Mouse (Mus musculus): Measurements from ENCODE around the gene Tgif1.
"Not testable (repeated sequence)": the region's sequence is repeated elsewhere in the genome, so short reads cannot be mapped to it uniquely, and the experiment has no call there.

The Tgif1 gene

DNA sequence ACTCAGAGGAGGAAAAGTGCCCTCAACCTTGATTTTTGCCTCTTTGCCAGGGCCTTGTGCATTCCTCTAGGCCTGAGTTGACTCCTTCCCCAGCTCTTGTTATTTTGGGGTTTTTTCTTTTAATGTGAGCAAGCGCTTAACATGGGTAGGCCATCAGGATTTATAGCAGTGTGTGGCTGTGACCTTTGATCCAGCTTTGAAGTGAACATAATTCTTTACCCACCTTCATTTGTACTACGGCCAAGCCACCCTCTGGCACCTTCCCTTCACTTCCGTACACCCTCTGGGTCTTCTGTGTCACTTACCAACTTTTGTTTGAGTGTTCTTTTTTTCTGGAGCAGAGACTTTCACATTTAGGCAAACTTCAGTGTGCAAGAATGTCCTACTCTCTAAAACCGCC is 10.1 kb downstream of the Tgif1 start:
- DNase-seq (ENCODE audit: low read depth), result no peak

DNA sequence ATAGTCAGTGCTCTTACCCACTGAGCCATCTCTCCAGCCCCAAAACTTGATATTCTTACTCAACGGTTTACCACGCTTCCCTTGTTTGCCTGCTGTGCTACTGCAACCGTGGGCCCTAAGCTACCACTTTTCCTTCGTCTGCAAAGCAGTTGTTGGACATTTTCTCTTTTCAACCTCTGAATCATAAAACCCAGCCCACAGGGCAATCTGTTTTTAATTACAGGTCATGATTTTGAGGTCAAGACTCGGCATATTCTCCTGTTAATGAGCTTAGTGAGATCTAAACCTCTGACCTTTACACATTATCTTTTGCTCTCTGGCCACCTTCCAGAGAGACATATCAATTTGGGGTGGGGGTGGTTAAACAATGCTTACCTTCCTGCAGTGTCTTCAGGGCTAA is 14.8 kb downstream of the Tgif1 start:
- DNase-seq (ENCODE audit: low read depth), result peak; percentile 56

DNA sequence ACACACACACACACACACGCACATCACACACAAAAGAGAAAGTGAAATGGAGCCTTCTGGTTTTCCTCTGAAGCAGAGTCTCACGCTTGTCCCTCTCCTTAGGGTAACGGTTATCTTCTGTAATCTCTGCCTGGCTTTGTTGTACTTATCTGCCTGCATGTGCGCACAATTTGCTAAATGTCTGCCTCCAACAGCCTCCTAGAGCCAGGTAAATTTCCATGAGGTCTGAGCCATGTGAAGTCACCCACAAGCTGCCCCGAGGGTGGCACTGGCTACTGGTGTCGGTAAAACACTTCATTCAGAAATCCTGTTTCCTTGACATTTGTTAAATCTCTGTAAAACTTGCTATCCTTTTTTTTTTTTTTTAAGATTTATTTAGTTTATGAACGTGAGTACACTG is 15.3 kb downstream of the Tgif1 start:
- no peak for DNase-seq (ENCODE audit: low read depth)

DNA sequence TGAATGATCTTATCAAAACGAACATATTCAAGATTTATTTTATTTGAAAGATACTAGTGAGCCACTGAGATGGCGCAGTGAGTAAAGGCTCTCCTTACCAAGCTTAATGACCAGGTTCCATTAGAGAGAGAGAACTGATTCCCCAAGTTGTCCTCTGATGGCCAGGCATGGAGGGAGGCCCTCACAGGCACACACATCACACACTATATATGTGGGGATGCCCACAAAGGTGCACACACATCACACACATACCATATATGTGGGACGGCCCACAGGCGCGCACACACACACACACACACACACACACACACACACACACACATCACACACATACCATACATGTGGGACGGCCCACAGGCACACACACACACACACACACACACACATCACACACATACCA is 15.9 kb downstream of the Tgif1 start:
- DNase-seq (ENCODE audit: low read depth), result not testable (repeated sequence)

DNA sequence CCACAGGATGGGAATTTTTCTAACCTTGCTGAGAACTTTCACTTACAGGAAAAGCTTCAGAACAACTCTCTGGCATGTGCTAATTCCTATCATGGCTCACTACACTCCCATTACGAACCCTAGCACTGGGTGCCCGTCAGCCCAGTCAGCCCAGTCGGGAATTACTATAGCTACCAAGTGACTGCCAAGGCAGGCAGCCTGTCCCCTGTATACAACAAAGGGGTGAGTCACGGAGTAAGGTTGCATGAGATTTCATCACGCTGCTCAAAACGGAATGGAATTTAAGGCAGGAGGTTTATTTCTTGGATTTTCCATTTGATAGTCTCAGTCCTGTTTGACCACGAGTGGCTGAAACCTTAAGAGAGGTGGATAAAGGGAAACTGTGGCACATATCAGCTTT is 16.5 kb downstream of the Tgif1 start:
- DNase-seq (ENCODE audit: low read depth), result peak; percentile 91

DNA sequence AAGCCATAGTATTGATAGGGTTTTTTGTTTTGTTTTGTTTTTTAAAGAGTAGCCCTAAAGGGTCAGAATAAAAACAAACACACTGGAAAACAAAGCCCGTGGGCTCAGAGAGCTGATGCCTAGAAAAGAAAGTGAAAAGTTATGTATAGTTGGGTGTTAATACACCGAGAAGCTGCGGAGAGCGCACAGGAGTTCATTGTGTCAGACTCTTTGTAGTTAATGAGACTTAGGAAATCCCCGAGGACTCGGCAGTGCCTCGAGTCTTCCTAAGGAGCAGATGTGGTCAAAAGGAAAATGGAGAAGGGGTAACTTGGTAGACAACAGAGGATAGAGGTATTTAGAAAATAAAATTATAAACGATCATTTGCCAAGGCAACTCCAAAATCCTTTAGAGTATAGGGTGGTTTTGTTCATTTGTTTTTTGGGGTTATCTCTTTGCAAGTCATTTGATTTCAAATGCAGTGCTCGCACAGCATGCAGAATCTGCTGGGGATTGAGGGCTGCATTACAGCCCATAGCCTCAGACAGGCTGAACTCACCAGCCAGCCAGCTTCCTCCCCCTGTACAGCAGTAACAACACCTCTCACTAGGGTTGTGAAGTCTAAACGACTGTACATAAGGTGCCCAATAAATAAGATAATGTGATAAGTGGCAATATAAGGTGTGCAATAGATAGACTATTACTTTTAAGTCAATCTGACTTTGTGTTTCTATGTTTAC is 18.1 kb downstream of the Tgif1 start:
- DNase-seq (ENCODE audit: low read depth), result no peak

DNA sequence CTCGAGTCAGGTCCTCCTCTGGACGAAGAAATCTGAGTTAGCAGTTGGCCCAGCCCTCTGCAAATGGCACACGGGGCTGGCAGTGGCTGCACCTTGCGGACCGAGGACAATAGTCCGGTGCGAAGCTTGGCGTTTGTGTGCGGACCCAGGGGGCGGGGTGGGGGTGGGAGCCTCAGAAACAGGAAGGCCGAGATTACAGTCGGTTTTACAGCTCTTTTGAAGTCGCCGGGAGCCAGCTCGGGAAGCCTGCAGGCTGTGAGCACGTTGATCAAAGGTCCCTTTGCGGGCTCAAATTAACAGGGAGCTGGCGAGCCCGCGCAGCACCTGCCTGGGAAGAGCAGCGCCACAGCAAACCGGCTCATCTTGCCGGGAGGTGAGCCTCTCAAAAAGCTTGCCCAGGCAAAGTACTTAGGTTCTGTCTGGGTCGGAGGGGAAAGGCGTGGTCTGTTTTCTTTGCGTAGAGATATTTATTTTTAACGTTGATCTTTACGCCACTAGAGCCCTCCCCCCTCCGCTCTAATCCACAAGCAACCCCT is 18.8 kb downstream of the Tgif1 start:
- DNase-seq (ENCODE audit: low read depth), result no peak

DNA sequence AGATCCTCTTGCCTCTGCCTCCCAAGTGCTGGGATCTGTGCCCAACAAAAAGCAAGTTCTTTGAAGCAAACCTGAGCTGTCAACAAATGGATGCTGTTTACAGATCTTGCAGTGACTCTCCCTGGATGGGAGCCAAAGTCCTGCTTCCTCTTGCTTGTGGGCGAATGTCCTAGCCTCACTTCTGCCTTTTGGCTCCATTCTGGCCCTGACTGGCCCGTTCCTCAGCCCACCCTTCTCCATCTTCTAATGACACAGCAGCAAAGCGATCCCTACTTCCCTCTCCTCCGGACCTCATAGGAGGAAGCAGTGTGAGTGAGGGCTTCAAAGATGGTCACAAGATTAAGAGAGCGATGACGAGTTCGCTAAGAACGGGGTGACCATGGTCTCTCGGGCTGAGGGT is 20.8 kb downstream of the Tgif1 start:
- DNase-seq (ENCODE audit: low read depth), result no peak

DNA sequence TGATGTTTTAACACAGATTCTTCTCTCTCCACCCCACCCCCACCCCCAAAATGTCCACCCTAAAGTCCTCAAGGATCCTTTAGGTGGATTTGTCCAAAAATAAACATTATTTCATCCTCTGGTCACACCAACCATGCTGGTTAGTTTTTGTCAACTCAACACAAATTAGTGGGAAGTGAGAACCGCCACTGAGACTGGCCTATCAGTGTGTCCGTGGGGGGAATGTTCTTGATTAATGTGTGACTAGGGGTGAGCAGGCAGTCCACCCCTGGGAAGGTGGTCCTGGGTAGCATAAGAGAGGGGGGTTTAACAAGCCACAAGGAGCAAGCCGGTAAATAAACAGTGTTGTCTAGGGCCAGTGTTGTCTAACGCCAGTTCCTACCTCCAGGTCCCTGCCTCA is 21.8 kb downstream of the Tgif1 start:
- no peak for DNase-seq (ENCODE audit: low read depth)

DNA sequence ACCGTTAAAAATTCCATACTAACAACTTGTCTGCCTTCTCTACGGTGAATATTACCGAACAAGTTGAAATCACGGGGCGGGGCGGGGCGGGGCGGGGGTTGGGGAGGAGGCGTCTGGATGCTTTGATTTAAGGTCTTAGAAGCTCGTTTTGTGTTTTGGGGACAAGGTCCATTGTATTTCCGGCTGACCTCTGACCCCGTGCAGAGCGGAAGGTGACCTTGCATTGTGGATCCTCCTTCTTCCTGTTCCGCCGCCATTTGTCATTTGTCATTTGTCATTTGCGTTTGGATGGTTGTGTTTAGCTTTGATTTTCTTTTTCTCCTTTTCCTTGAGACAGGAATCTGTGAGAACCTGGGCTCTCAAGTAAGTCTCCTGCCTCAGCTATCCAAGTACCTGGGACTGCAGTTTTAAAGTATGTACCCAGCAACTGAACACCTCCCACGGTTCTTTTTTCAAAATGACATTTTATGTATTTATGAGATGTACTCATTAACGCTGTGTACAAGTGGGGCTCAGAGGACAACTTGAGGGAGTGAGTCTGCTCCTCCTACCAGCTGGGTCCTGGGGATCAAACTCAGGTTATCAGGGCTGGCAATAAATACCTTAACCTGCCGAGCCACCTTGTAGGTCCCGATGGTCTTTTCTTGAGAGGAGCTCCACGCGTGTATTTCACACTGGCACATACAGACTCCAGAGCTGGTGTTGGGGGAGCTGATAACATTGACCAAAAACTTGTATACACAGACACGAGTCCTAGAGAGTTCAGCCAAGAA is 23.2 kb downstream of the Tgif1 start:
- DNase-seq (ENCODE audit: low read depth), result no peak

DNA sequence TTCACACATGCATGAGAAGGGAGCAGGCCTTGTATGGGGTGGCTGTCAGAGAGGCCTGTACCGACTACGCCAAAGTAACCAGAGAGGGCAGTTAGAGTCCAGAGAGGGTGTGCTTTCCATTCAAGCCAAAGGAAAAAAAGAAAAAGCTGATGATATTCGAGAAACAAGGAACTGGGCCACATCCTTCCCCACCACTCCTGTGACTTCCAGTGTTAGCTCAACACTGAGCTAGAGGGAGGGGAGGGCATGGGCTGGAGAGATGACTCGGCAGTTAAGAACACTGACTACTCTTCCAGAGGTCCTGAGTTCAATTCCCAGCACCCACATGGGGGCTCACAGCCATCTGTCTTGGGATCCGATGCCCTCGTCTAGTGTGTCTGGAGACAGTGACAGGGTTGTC is 24.1 kb downstream of the Tgif1 start:
- DNase-seq (ENCODE audit: low read depth), result peak; percentile 46

DNA sequence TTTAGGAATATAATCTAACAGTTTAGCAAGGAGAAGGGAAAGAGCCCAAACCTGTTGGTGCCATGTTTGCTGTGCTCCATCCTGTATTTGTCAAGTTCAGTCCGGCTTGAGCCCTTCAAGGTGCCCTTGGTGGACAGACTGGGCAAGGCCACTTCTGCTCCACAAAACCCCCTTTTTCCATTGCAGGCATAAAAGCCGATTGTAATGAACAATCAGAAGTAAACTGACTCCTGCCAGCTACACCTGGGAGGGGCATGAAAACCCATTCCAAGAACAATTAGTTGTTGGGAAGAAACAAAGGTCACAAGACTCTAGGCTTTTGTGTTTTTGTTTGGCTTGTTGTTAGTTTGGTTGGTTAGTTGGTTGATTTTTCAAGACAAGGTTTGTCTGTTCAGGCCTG is 24.8 kb downstream of the Tgif1 start:
- no peak for DNase-seq (ENCODE audit: low read depth)

DNA sequence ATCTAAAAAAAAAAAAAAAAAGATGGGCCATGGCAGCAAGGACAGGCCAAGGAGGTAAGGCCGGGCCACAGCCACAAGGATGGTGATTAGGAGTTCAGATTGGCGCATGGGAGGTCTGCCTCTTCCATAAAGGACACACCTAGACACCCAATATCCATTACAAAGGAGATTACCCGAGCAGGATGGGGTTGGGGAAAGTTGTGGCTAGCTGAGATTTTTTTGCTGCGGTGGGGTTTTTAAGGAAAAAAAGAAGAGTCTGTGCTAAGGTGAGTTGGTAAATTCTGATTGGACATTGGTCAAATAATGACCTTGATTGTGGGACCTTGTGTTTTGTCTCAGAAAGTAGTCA is 25.2 kb downstream of the Tgif1 start:
- no peak for DNase-seq (ENCODE audit: low read depth)

DNA sequence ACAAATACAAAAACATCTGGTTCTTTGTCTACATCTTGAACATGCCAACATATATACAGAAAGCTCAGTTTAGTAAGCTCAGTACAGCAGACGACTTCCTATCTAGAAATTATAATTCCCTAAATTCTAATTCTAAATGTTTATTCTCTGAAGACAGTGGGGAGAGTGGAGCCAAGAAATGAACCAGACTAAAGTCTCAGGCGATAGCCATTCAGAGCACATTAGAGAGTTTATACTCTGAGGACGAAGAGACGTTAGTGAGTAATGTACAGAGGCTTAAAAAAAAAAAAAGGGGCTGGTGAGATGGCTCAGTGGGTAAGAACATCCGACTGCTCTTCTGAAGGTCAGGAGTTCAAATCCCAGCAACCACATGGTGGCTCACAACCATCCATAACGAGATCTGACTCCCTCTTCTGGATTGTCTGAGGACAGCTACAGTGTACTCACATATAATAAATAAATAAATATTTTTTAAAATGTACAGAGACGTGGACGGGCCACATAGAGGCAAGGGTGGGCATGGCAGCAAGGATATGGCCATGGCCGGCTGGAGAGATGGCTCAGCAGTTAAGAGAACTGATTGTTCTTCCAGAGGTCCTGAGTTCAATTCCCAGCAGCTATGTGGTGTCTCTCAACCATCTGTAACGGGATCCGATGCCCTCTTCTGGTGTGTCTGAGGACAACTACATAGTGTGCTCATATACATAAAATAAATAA is 25.7 kb downstream of the Tgif1 start:
- not testable (repeated sequence) for DNase-seq (ENCODE audit: low read depth)

DNA sequence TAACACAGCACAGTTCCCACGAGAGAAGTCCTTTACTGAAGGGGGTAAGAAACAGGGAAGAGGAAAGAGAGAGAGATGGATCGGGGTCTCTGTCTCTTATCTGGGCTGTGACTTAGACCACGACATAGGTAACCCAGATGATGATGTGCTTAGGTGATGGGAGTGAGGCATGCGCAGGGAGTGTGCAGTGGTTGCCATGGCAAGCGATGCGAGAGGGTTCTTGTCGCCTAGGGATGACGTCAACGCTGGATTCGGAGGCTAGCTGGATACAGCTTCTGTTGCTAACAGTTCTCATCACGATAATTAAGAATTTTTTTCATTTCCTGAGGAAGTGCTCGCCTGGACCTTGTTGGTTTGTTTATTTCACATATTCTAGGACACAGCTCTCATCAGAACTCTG is 27.1 kb downstream of the Tgif1 start:
- no peak for DNase-seq (ENCODE audit: low read depth)

DNA sequence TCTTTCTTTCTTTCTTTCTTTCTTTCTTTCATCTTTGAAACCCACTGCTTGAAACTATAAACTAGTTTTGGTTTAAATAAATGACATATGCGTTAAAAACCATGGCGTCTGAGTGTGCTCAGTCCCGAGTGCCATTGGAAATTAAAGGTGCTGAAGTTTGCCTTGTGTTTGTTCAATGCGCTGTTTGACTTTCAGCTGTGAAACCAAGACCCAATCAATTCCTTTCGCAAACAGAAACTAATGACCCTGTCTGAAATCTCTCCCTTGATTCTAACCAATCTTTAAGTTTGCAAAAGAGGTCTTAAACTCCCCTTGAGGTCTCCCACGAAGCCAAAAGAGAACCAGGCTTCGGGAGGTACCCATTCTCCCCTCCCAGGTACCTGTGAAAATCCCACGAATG is 30.3 kb downstream of the Tgif1 start:
- no peak for DNase-seq (ENCODE audit: low read depth)

DNA sequence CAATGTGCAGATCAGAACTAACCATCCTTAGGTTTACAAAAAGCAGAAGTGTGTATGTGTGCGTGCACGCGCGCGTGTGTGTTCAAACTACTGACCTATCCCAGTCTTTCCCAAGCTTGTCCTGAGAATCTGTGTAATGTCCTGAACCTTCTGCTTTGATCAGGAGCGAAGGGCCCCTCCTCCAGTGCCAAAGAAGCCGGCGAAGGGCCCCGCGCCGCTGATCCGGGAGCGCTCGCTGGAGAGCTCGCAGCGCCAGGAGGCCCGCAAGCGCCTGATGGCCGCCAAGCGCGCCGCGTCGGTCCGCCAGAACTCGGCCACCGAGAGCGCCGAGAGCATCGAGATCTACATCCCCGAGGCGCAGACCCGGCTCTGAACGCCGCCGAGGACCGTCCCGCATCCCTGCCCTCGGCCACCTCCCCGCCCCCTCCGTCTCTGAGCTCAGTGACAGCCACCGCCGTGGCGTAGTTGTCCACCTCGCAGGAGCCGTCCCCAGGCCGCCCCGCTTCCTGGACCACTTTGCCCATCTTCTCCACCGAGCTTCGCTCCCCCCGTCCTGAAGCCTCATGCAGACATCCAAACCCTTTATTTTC is 35.4 kb downstream of the Tgif1 start:
- DNase-seq (ENCODE audit: low read depth), result no peak

DNA sequence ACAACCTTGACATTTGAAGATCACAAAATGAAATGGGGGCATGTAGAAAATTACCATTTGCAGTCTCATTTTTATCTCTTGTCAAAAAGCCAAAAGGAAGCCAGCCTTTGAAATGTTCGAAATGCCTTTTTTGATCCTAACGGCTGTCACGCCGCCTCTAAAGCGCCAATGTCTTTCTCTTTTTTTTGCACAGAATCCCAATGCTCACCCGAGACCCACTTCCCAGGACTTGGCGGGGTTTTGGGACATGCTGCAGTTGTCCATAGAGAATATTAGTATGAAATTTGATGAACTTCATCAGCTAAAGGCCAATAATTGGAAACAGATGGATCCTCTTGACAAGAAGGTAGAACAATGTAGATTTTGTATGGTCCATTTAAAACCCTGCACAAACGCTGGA is 38.3 kb downstream of the Tgif1 start:
- DNase-seq (ENCODE audit: low read depth), result no peak

DNA sequence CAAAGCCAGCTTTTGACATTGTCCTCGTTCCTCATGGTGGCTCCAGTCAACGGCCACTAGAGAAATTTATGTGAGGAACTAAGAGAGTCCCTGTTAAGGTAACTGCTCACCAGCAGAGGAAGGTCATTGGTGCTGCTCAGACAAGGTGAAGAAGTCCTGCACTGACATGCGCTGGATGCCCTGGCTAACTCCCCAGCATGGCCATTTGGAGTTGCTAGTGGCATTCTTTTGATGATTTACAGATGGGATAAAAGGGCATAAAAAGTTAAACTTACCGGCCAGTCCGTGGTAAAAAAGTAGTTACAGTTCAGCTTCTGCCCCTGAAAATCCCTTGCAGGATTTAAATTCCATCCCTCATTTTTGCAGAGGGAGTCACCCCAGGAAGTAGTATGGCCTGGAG is 42.6 kb downstream of the Tgif1 start:
- no peak for DNase-seq (ENCODE audit: low read depth)

DNA sequence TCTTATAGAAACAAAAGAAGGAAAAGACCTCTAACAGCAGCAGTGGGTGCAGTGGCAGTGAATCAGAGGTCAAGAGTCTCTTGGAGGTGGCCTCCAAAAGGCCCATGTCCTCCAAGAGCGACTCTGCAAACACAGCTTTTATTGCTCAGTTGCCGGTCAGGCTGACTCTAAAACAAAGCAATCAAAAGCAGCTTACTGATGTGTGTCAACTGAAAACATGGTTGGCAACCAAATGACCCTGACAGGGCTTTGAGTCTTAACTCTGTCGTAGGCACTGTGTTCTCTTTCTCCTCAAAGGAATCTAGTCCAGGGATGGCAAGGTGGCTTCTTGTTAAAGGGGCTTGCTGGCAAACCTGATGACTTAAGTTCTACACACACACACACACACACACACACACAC is 43.6 kb downstream of the Tgif1 start:
- DNase-seq (ENCODE audit: low read depth), result no peak

DNA sequence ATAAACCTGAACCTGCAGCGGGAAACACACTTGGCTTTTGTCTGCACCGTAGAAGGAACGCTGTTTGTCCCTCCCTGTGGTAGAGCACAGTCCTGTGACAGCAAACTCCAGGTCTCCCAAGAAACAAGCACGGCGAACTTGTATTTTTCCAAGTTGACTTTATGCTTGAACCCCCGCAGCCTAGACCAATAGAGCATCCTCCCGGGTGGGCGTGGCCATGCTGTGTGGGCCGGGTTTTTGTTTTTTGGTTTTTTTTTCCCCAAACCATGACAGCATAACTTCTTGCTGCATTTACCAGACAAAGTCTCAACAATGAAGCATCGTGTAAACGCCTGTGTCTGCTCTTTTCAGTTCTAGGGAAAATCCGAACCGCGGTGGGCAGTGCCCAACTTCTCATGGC is 44.5 kb downstream of the Tgif1 start:
- no peak for DNase-seq (ENCODE audit: low read depth)

DNA sequence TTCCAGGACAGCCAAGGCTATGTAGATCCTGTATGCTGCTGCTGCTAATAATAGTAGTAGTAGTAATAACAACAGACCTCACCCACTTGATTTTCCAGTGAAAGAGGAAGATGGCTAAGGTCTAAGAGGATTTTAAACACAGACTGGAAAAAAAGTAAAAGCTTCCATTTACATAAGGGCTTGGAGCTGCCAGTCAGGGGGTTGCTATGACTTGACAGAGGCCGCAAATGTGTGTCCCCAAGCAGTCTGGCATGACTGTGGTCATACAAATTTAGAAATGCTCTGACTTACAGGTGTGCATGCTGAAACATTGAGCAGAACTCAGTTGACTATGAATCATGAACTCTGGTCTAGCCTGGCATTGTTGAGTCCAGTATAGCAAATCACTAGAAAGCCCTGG is 45.5 kb downstream of the Tgif1 start:
- DNase-seq (ENCODE audit: low read depth), result no peak

DNA sequence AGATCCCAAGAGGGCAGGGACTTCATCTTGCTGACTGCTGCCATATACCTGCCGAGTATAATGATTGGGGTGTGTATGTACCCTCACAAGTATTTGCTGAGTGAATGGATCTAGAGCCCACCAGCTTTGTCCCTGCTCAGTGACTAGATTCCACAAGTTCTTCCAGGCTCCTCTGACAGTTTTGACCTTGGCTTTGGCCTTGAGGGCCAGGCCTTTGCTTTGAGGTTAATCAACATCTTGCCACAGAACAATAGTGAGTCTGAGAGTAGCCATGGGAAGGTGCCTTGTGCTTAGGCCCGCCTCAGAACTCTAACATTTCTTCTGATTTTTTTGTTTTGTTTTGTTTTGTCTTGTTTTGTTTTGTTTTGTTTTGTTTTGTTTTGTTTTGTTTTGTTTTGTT is 46.7 kb downstream of the Tgif1 start:
- DNase-seq (ENCODE audit: low read depth), result no peak
